ENCODE assay signal across 18 mouse cellular contexts in genomic region chr1:169519337-169519736, GRCm38 (mm10). TPM values are rescaled to one million over a fixed set of nuclear protein-coding genes. Genes with fewer than 3 reads are reported as not detected.
A peak's percentile ranks its signal among the peaks of the same experiment; 100 is the strongest.
DNase-seq lines count a peak whose midpoint lies in the region; ATAC-seq lines count a peak whose summit lies in the region.
"Had no signal": no experiment of that assay in that cellular context is flagged by ENCODE, and none has a peak within 500 bp of the region (broad histone marks: within the 10 kb centered on the region; RNA-seq: fewer than 3 reads in every experiment).

No protein-coding gene starts in this region.

- no peak overlapping the region for H3K4me3 ChIP-seq in midbrain, embryonic 14.5 days (replicated peaks; ENCODE audit: low read depth, low read length)
- H3K4me3 ChIP-seq: embryonic facial prominence, embryonic 12.5 days; intestine, embryonic 15.5 days; kidney, embryonic 15.5 days; limb, embryonic 13.5 days had no signal

- intact Hi-C loops in heart, postnatal 36 days (cut with DNase I) = no loop called here

- peaks cover 12% of the 10 kb centered on the region; the same call in 1 of the 2 replicates for H3K36me3 ChIP-seq in midbrain, embryonic 14.5 days (ENCODE audit: control insufficient read depth, insufficient read depth, low read length)

- no peaks in the 10 kb centered on the region for H3K4me1 ChIP-seq in midbrain, embryonic 14.5 days (ENCODE audit: control insufficient read depth, insufficient read depth, low read length)
- H3K4me1 ChIP-seq: embryonic facial prominence, embryonic 12.5 days; intestine, embryonic 15.5 days; kidney, embryonic 15.5 days; limb, embryonic 13.5 days had no signal

- no peak overlapping the region for H3K4me2 ChIP-seq in midbrain, embryonic 14.5 days (ENCODE audit: low read length)
- H3K4me2 ChIP-seq: embryonic facial prominence, embryonic 12.5 days; hindbrain, embryonic 14.5 days; intestine, embryonic 15.5 days; kidney, embryonic 15.5 days; limb, embryonic 13.5 days had no signal

- DNase-seq in layer of hippocampus, adult 11-12 months (ENCODE audit: low spot score) = peak; percentile 37
- no peak for DNase-seq in layer of hippocampus, postnatal 10 days (ENCODE audit: low spot score in 2 of 2)
- DNase-seq in 416B (ENCODE audit: low read depth) = peak; percentile 30
- DNase-seq in brain, adult 2 months (ENCODE audit: low read depth, low spot score) = peak; percentile 72
- peak; percentile 53 for DNase-seq in layer of hippocampus, adult 9-11 months
- DNase-seq in adrenal gland, postnatal 14 days = no peak
- DNase-seq in heart, postnatal 36 days = no peak
- no peak for DNase-seq in midbrain, embryonic 14.5 days
- DNase-seq: cerebellum, adult 2 months; heart, adult 18-20 months; thymus, postnatal 4 days had no signal

- no peak overlapping the region for H3K9ac ChIP-seq in midbrain, embryonic 14.5 days (replicated peaks; ENCODE audit: low read length)
- H3K9ac ChIP-seq: embryonic facial prominence, embryonic 12.5 days; hindbrain, embryonic 14.5 days; intestine, embryonic 15.5 days; kidney, embryonic 15.5 days; limb, embryonic 13.5 days; liver, embryonic 14.5 days had no signal

- no peaks in the 10 kb centered on the region for H3K27me3 ChIP-seq in midbrain, embryonic 14.5 days (ENCODE audit: control insufficient read depth, insufficient read depth, low read length)
- H3K27me3 ChIP-seq: embryonic facial prominence, embryonic 12.5 days; intestine, embryonic 15.5 days; kidney, embryonic 15.5 days; limb, embryonic 13.5 days had no signal

- no peak overlapping the region for H3K27ac ChIP-seq in midbrain, embryonic 14.5 days (replicated peaks; ENCODE audit: low read depth, low read length)
- H3K27ac ChIP-seq: embryonic facial prominence, embryonic 12.5 days; hindbrain, embryonic 14.5 days; intestine, embryonic 15.5 days; kidney, embryonic 15.5 days; limb, embryonic 13.5 days; liver, embryonic 14.5 days had no signal

- ATAC-seq in midbrain, embryonic 14.5 days (ENCODE audit: low FRiP score, low TSS enrichment) = no peak
- ATAC-seq: intestine, embryonic 15.5 days had no signal

- 96% methylated on average over 11 of the region's 11 CpGs for WGBS in midbrain, embryonic 14.5 days

- no peaks in the 10 kb centered on the region for H3K9me3 ChIP-seq in midbrain, embryonic 14.5 days (ENCODE audit: control insufficient read depth, low read length)
- H3K9me3 ChIP-seq: embryonic facial prominence, embryonic 12.5 days; G1E; intestine, embryonic 15.5 days; kidney, embryonic 15.5 days; limb, embryonic 13.5 days had no signal

RNA-seq across cellular contexts. Expression of gene Nuf2, which starts 11.9 kb away (rescaled TPM):
- total RNA-seq in layer of hippocampus, postnatal 10 days (2021) = 1 to 10 TPM; 7.4 to 8.1 TPM
- 12.6 and 13.0 TPM in 2 replicates for total RNA-seq in adrenal gland, postnatal 14 days (2021)
- under 1 TPM; 0.78 to 0.87 TPM for total RNA-seq in heart, postnatal 36 days (2021)
- polyA plus RNA-seq in midbrain, embryonic 14.5 days (2014; fragmentation: Nextera tagmentation; extraction: Ambion mirVana) = 8.1 and 15.9 TPM in 2 replicates

Comparison
In these comparisons a context has a peak if more than half of its experiments do, and no peak if none do; other contexts are left out.
1. DNase-seq: peak in layer of hippocampus, adult 11-12 months (single experiment), 416B (single experiment), brain, adult 2 months (single experiment) and layer of hippocampus, adult 9-11 months (single experiment); none in layer of hippocampus, postnatal 10 days (0 of 2), adrenal gland, postnatal 14 days (single experiment), heart, postnatal 36 days (0 of 2) and midbrain, embryonic 14.5 days (single experiment).